In the genomic region with DNA sequence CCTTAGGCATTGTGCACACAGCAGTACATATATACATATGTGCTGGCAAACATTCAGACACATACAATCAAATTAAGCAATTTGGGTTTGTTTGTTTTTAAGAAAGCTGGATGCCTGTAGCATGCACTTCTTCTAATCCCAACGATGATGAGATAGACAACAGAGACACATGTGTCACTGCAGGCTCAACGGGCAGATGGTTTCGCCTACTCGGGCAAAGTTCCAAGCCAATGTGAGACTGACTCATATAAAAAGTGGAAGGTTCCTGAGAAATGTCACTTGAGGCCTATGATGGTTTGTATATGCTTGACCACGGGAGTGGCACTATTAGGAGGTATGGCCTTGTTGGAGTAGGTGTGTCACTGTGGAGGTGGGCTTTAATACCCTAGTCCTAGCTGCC, we compare ENCODE assay signal across 13 mouse cellular contexts. TPM values are rescaled to one million over a fixed set of nuclear protein-coding genes. Genes with fewer than 3 reads are reported as not detected.
DNase-seq lines count a peak whose midpoint lies in the region; ATAC-seq lines count a peak whose summit lies in the region.
"Had no signal": no experiment of that assay in that cellular context is flagged by ENCODE, and none has a peak within 500 bp of the region (broad histone marks: within the 10 kb centered on the region; RNA-seq: fewer than 3 reads in every experiment).

No protein-coding gene starts in this region.

- H3K4me1 ChIP-seq in heart, embryonic 11.5 days (ENCODE audit: control insufficient read depth, insufficient read depth, low read length) = 0 out of 2 replicates have a peak, but pooled peaks cover 4% of the 10 kb centered on the region
- no peaks in the 10 kb centered on the region for H3K4me1 ChIP-seq in hindbrain, embryonic 12.5 days
- H3K4me1 ChIP-seq: intestine, embryonic 15.5 days had no signal

- 0 out of 2 replicates have a peak, but pooled peaks cover 2% of the 10 kb centered on the region for H3K27me3 ChIP-seq in heart, embryonic 11.5 days (ENCODE audit: control insufficient read depth, insufficient read depth, low read length)
- H3K27me3 ChIP-seq in hindbrain, embryonic 12.5 days = peaks cover 13% of the 10 kb centered on the region
- H3K27me3 ChIP-seq: intestine, embryonic 15.5 days had no signal

- WGBS in heart, embryonic 11.5 days (ENCODE audit: insufficient replicate concordance) = 82% methylated on average over 5 of the region's 5 CpGs
- WGBS in hindbrain, embryonic 12.5 days = 89% methylated on average over 5 of the region's 5 CpGs

- no peaks in the 10 kb centered on the region for H3K9me3 ChIP-seq in heart, embryonic 11.5 days (replicated peaks; ENCODE audit: control insufficient read depth, low read length)
- H3K9me3 ChIP-seq in hindbrain, embryonic 12.5 days (replicated peaks) = no peaks in the 10 kb centered on the region
- H3K9me3 ChIP-seq: intestine, embryonic 15.5 days had no signal

- H3K4me3 ChIP-seq in heart, embryonic 11.5 days (ENCODE audit: low read depth, low read length) = no peak overlapping the region
- H3K4me3 ChIP-seq in hindbrain, embryonic 12.5 days = no peak overlapping the region
- H3K4me3 ChIP-seq: erythroblast, embryonic 14.5 days; intestine, embryonic 15.5 days had no signal

- no peak overlapping the region for H3K27ac ChIP-seq in heart, embryonic 11.5 days (ENCODE audit: low read depth, low read length)
- H3K27ac ChIP-seq in hindbrain, embryonic 12.5 days = no peak overlapping the region
- H3K27ac ChIP-seq: intestine, embryonic 15.5 days had no signal

- DNase-seq in heart, adult 9 months (ENCODE audit: low spot score in 2 of 2) = peak; percentile 20 to 22
- DNase-seq in A20 (ENCODE audit: low read depth, low spot score) = peak; percentile 52
- peak; percentile 57 for DNase-seq in adrenal gland, adult 8-10 months
- peak; percentile 34 to 45 for DNase-seq in cerebellum, postnatal 36 days
- no peak for DNase-seq in gastrocnemius, adult 18-20 months (ENCODE audit: low spot score)
- no peak for DNase-seq in ovary, postnatal 14 days (ENCODE audit: low spot score)
- DNase-seq: gastrocnemius, postnatal 10 days; lung, postnatal 10 days had no signal

- no peak overlapping the region for H3K9ac ChIP-seq in heart, embryonic 11.5 days (ENCODE audit: low read depth, low read length)
- H3K9ac ChIP-seq in hindbrain, embryonic 12.5 days = no peak overlapping the region
- H3K9ac ChIP-seq: intestine, embryonic 15.5 days had no signal

- no peak overlapping the region for H3K4me2 ChIP-seq in heart, embryonic 11.5 days
- no peak overlapping the region for H3K4me2 ChIP-seq in hindbrain, embryonic 12.5 days (replicated peaks)
- H3K4me2 ChIP-seq: intestine, embryonic 15.5 days had no signal

- ATAC-seq in heart, embryonic 11.5 days (replicated peaks; ENCODE audit: insufficient number of reproducible peaks, low FRiP score, low TSS enrichment) = no peak
- ATAC-seq in hindbrain, embryonic 12.5 days (ENCODE audit: low FRiP score) = no peak
- ATAC-seq: intestine, embryonic 15.5 days; midbrain, embryonic 16.5 days had no signal

- no peaks in the 10 kb centered on the region for H3K36me3 ChIP-seq in heart, embryonic 11.5 days (ENCODE audit: control insufficient read depth, insufficient read depth, low read length)
- H3K36me3 ChIP-seq in hindbrain, embryonic 12.5 days = no peaks in the 10 kb centered on the region
- H3K36me3 ChIP-seq: intestine, embryonic 15.5 days had no signal

RNA-seq across cellular contexts. Expression of a gene that starts 5.5 kb away (rescaled TPM):
- 0.33 and 0.65 TPM in 2 replicates for polyA plus RNA-seq in heart, embryonic 11.5 days (2014; fragmentation: Nextera tagmentation; extraction: Ambion mirVana)
- total RNA-seq in adrenal gland, adult 8-10 months (2022) = 10 to 100 TPM in 1 of 4 experiments, 1 to 10 TPM in 3; 7.2 to 10.5 (median 9.4) TPM
- 2.6 and 3.8 TPM in 2 replicates for polyA plus RNA-seq in hindbrain, embryonic 12.5 days (2016; fragmentation: Nextera tagmentation; extraction: Ambion mirVana)
- total RNA-seq in gastrocnemius, adult 18-20 months (2021) = under 1 TPM; 0.50 to 0.53 TPM
- polyA plus RNA-seq: erythroblast, embryonic 14.5 days had no signal

RNA-seq across cellular contexts. Expression of a gene that starts 16.9 kb away (rescaled TPM):
- 0.52 and 0.53 TPM in 2 replicates for polyA plus RNA-seq in heart, embryonic 11.5 days (2014; fragmentation: Nextera tagmentation; extraction: Ambion mirVana)
- 1 to 10 TPM in 2 of 4 experiments, under 1 TPM in 2; 0.75 to 1.8 (median 1.0) TPM for total RNA-seq in adrenal gland, adult 8-10 months (2022)
- 1.0 TPM in 2 replicates for polyA plus RNA-seq in hindbrain, embryonic 12.5 days (2016; fragmentation: Nextera tagmentation; extraction: Ambion mirVana)
- total RNA-seq in gastrocnemius, adult 18-20 months (2021) = under 1 TPM; 0.45 to 0.53 TPM

Comparison
In these comparisons a context has a peak if more than half of its experiments do, and no peak if none do; other contexts are left out.
1. DNase-seq: peak in heart, adult 9 months (2 of 2), A20 (single experiment), adrenal gland, adult 8-10 months (single experiment) and cerebellum, postnatal 36 days (2 of 2); none in gastrocnemius, adult 18-20 months (single experiment) and ovary, postnatal 14 days (single experiment).
2. RNA of a gene that starts 5.5 kb away (total RNA-seq): 7.2 to 10.5 TPM in adrenal gland, adult 8-10 months; 0.50 to 0.53 TPM in gastrocnemius, adult 18-20 months; every median in the first group is over 4 times any median in the second.